Mouse (Mus musculus) lung, postnatal 14 days (tissue): ENCODE data around the gene Nrxn1.

Experiments
- DNase-seq: peaks from one replicate; pipeline ENCODE4 v3.0.0; 2021

The Nrxn1 gene

GRCm38 (mm10) chr17:90419615-90420014, 673.3 kb downstream of the Nrxn1 start:
- DNase-seq = no peak

GRCm38 (mm10) chr17:90396357-90396756, 696.5 kb downstream of the Nrxn1 start:
- no peak for DNase-seq

GRCm38 (mm10) chr17:90394606-90395005, 698.3 kb downstream of the Nrxn1 start:
- DNase-seq = no peak

GRCm38 (mm10) chr17:90392751-90393150, 700.1 kb downstream of the Nrxn1 start:
- DNase-seq = no peak

GRCm38 (mm10) chr17:90390316-90391212, 702.3 kb downstream of the Nrxn1 start:
- DNase-seq = no peak

- DNase-seq = no peak
These were observed 708.0 kb downstream of the Nrxn1 start for GRCm38 (mm10) chr17:90384856-90385255.

GRCm38 (mm10) chr17:90382496-90383443, 710.1 kb downstream of the Nrxn1 start:
- no peak for DNase-seq

- DNase-seq = no peak
These were observed 716.3 kb downstream of the Nrxn1 start for GRCm38 (mm10) chr17:90376533-90376932.

- DNase-seq = no peak
These were observed 730.7 kb downstream of the Nrxn1 start for GRCm38 (mm10) chr17:90362169-90362568.

- DNase-seq = no peak
These were observed 743.3 kb downstream of the Nrxn1 start for GRCm38 (mm10) chr17:90349385-90350095.

GRCm38 (mm10) chr17:90346735-90347475, 746.0 kb downstream of the Nrxn1 start:
- DNase-seq = no peak

- DNase-seq = no peak
These were observed 759.4 kb downstream of the Nrxn1 start for GRCm38 (mm10) chr17:90333445-90333844.

GRCm38 (mm10) chr17:90323674-90324073, 769.2 kb downstream of the Nrxn1 start:
- no peak for DNase-seq

GRCm38 (mm10) chr17:90272225-90272624, 820.6 kb downstream of the Nrxn1 start:
- no peak for DNase-seq

GRCm38 (mm10) chr17:90271165-90271564, 821.7 kb downstream of the Nrxn1 start:
- DNase-seq = no peak

- DNase-seq = no peak
These were observed 823.7 kb downstream of the Nrxn1 start for GRCm38 (mm10) chr17:90269143-90269542.

GRCm38 (mm10) chr17:90253451-90254131, 839.3 kb downstream of the Nrxn1 start:
- DNase-seq = no peak

- DNase-seq = no peak
These were observed 840.7 kb downstream of the Nrxn1 start for GRCm38 (mm10) chr17:90252196-90252595.

GRCm38 (mm10) chr17:90247071-90247849, 845.6 kb downstream of the Nrxn1 start:
- no peak for DNase-seq

- no peak for DNase-seq
These were observed 848.5 kb downstream of the Nrxn1 start for GRCm38 (mm10) chr17:90244339-90244738.

- no peak for DNase-seq
These were observed 853.9 kb downstream of the Nrxn1 start for GRCm38 (mm10) chr17:90238964-90239363.
